Mouse (Mus musculus): ENCODE data around the gene Cd7.
A peak's percentile ranks its signal among the peaks of the same experiment; 100 is the strongest.
"Not testable (repeated sequence)": the region's sequence is repeated elsewhere in the genome, so short reads cannot be mapped to it uniquely, and the experiment has no call there.

The Cd7 gene

GRCm38 (mm10) chr11:121039302-121039701 lies at the start of gene Cd7:
Gene Cd7 (minus strand): TSS chr11:121039418.
- no peak for DNase-seq

DNA sequence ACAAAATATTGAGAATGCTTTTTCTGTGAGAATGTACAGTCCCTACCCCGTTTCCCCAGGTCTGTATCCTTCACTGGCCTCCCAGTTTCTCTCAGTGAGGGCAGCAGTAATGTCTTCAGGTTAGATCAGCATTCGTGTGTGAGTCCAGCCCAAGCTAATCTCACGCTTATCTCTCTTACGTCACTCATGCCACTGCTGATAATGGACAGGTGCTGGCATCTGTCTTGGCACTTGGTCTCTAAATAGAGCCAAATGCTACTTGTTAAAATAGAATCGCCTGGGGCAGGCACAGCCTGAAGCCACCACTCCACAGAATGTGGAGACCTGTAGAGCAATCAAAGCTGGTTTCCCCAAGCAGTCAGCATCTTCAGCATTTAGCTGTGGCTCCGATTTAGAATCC lies 49.8 kb upstream of the Cd7 start:
- no peak for DNase-seq

DNA sequence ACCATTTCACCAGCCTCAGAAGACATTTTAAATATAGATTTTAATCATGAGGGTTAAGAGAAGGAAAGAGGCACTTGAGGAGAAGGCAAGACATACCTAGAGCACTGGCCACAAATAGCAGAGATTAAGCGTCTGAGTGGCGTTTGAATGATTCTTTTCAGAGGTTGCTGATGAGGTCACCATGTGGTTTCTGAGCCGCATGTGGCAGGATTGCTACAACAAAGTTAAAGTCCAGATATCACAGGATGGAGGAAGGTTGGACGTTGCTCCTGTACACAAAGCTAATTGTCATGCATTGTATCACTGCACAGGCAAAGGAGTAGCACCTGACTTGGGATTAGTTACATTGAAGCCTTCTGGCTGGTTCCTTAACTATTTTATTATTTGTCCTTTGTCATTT lies 47.1 kb upstream of the Cd7 start:
- DNase-seq, result no peak

- DNase-seq, result no peak
These were observed 46.0 kb upstream of the Cd7 start for GRCm38 (mm10) chr11:121085181-121085580.

DNA sequence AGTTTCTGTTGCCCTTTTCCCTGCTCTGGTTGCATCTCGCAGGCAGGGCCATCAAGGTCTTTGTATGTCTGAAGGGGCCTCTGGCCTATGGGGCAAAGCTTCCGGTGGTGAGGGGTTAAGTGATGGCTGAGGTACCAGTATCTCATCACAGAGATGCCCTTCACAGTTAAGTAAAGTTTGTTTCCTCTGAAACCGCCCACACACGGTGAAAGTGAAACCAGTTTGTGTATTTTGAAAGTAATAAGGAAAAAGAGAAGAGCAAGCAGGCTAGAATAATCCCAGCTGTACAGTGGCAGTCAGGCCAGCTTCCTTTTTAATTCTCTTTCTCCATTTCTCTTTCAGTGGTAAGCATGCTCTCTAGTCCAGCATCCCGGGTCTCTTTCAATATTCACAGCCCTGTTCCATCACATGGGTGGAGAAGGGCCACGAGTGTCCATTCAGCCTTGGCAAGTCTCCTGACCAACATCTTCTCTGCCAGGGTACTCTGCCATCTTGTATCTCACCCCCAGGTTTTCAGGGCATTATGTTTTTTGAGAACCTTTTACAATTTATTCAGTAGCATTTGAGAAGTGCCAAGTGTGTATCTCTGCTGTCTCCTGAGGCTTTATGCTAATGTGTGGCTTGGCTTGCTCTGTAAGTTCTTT lies 43.8 kb upstream of the Cd7 start:
- DNase-seq, result no peak

GRCm38 (mm10) chr11:121082250-121082649 lies 43.0 kb upstream of the Cd7 start:
- no peak for DNase-seq

DNA sequence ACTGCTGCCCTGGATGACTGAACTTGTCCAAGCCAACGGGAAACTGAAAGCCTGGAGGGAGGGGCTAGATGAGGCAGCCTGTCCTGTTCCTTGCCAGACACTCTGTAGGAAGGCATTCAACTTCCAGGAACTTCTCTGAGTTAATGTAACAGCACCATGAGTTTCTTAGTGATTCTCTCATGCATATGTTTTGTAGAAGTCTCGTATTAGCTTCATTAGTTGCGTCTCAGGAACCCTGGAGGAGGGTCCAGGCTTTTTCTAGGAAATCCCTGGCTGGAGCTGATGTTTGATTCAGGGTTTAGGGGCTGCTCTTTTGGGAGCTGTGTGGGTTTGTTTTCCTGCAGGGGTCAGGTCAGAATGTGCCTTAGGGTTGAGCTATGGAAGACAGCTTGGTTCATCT lies 41.9 kb upstream of the Cd7 start, which contains the start of gene Sectm1a:
Gene Sectm1a (minus strand): TSS at position 101 of the 400 bp plus-strand sequence.
- DNase-seq, result no peak

DNA sequence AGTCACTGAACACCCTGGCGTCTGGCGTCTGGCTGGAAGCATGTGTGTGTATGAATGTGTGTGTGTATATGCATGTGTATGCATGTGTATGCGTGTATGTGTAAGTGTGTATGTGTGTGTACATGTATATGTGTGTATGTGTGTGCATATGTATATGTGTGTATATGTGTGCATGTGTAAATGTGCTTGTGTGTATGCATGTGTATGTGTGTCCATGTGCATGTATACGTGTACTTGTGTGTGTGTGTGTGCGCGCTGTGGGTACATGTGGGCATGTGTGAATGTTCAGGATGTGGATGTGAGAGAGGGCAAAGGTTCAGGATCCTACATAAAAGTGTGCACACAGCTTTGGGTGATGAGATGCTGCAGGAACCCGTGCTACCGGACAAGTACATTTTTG lies 41.1 kb upstream of the Cd7 start:
- no peak for DNase-seq

- DNase-seq, result no peak
These were observed 36.4 kb upstream of the Cd7 start for GRCm38 (mm10) chr11:121075655-121076054.

GRCm38 (mm10) chr11:121069662-121070061 lies 30.4 kb upstream of the Cd7 start:
- not testable (repeated sequence) for DNase-seq

GRCm38 (mm10) chr11:121067895-121068294 lies 28.7 kb upstream of the Cd7 start:
- DNase-seq, result no peak

DNA sequence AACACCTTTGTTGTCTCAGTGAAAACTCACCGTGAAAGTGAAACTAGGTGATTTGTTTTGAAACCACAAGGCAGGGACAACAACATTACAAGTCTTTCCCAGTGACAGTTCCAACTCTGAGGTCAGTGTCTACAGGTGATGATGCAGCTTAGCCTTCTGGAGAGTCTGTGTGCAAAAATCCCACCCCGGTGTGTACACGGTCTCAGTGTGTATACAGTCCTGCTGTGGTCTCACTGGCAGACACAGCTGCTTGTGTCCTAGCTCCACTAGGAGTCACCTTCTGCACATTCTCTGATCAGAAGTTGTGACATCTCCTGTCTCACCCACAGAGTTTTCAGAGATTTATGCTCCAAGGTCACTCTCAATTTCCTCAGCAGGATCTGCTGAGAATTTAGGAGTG lies 25.0 kb upstream of the Cd7 start:
- no peak for DNase-seq

- DNase-seq, result no peak
These were observed 24.2 kb upstream of the Cd7 start, which contains the start of gene Sectm1b for GRCm38 (mm10) chr11:121063379-121063778. Gene Sectm1b (minus strand): TSS chr11:121063569.

- DNase-seq, result no peak
These were observed 22.4 kb upstream of the Cd7 start for GRCm38 (mm10) chr11:121061615-121062014.

- not testable (repeated sequence) for DNase-seq
These were observed 21.3 kb upstream of the Cd7 start for GRCm38 (mm10) chr11:121060401-121061067.

DNA sequence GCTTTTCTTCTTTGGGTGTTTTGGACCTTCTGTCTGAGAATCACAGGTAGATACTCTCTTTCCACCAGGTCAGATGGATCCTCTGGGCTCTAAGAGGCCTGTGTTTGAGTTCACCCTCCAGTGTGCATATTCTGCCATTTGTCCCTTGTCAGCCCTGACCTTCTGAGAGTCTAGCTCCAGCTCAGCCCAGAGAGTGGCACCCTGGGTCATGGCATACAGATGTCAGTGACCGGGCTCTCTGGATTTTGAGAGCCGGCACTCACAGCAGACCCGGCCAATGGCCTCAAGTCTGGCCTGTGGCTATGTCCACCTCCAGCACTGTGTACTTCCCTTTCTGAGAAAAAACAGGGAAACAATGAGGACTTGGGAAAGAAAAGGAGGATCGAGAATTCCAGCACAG lies 20.3 kb upstream of the Cd7 start:
- no peak for DNase-seq

- no peak for DNase-seq
These were observed 19.7 kb upstream of the Cd7 start for GRCm38 (mm10) chr11:121058956-121059355.

DNA sequence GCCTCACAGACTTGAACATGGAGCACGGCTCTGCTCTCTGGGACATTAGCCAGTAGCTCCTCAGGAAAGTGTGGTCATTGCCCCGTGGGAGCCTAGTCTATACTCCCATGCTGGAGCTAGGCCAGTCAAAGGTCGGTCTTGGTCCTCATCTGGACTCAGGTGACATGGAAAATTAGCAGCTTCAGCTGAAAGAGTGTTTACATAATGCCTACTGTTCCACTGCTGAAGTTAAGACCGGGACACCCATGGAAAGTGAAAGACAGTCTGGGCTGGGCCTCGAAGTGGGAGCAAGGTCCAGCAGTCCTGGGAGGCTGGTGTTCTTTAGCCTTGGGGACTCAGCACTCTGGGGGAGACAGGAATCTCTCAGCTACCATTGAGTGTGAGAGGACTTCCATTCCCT lies 18.9 kb upstream of the Cd7 start:
- DNase-seq, result no peak

- no peak for DNase-seq
These were observed 17.5 kb upstream of the Cd7 start for GRCm38 (mm10) chr11:121056536-121057236.

DNA sequence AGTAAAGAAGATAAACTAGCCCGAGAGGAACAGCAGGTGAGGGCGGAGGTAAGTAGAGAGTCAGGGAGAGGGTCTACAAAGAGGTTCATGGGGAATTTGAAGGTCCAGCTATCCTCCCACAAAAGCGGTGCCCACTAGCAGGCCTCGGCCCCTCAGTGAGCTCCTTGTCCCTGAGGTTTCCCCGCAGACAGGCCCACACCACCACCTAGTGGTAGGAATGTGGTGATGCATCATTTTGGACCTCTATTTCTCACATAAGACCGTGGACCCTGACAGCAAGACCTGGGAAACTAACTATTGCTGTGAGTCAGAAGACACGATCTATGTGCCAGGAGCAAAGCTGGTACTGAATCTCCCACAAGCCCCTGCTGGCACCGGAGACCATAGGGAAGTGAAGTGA lies 14.3 kb upstream of the Cd7 start:
- DNase-seq, result peak; percentile 90

DNA sequence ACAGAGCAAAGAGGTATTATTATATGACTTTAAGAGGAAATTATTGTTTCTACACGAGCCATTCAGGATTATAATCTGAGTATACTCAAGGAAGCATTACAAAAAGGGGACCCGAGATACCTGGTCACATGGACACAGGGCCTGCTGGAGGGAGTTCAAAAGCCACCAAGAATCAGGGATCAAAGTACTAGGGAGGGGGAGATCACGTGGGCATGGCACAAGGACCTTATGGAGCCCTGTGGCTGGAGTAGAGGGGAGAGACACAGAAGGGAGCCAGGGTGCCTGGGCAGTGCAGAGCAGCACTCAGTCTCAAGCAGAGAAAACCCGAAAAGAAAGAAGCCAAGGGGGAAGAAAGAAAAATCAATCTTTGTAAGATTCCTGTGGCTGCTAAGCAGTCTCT lies 13.2 kb upstream of the Cd7 start:
- no peak for DNase-seq

DNA sequence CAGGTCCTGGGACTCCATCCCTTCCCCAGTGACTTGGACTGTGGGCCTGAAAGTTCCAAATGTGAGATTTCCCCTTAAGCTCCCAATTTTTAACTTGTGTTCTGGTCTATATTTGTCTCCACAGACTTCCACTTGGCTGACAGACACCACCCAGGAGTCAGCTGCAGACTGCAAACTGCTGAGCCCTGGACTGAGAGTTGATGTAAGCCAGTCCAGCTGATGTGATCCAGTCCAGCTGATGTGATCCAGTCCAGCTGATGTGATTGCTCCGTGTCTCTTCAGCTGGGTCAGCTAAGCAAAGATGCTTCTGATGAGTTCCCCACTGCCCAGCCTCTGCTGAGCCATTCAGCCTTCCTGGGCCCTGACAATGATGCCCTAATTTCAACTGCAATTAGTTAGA lies 12.6 kb upstream of the Cd7 start:
- DNase-seq, result no peak

DNA sequence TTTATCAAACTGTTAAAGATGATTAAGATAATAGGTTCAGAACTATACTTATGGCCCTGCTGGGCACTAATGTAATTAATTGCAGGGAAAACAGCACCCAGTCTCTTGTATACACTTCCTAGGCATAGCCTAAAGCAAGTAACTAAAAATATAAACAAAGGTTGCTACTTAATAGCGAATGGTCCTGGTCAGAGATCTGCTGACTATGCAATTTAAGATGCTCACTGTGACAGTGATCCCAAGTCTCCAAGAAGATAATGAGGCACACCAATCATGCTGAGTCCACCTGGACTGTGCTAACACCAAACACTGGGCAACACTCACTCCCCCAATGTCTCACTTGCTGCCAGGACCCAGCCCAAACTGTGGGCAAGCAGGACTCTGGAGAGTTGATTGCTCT lies 10.6 kb upstream of the Cd7 start:
- no peak for DNase-seq

DNA sequence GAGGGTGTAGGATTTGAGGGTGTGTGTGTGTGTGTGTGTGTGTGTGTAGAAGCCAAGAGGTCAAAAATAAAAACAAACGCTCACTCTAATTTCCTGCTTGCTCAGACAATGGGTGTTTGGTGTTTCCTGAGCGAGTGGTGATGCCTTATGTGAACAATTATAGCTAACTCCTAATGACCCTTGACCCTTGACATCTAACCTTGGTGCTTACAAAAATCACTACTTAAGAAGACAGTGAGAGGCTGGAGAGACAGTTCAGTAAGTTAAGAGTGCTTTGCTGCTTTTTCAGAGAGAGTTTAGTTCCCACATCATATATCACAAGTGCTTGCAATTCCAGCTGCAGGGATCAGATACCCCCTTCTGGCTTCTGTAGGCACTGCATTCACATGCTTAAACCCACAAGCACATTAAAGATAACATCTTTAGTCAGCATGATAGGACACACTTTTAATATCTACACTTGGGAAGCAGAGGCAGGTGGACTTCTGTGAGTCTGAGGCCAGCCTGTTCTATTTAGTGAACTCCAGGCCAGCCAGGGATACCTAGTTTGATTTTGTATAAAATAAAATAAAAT lies 8.7 kb upstream of the Cd7 start:
- peak; percentile 51 for DNase-seq

Measured in retina, postnatal 1 day (tissue).